Mouse (Mus musculus): ENCODE measurements around the gene Pla2g4e.
A peak's percentile ranks its signal among the peaks of the same experiment; 100 is the strongest.

Pla2g4e gene

GRCm38 (mm10) chr2:120237784-120238183, 7.4 kb downstream of the Pla2g4e start:
- 0 out of 2 replicates have a peak, but pooled peaks have one; percentile 18 for ATAC-seq (ENCODE audit: low TSS enrichment)

GRCm38 (mm10) chr2:120235947-120236640, 9.0 kb downstream of the Pla2g4e start:
- ATAC-seq (ENCODE audit: low TSS enrichment) = 0 out of 2 replicates have a peak, but pooled peaks have one; percentile 39

GRCm38 (mm10) chr2:120235381-120235780, 9.8 kb downstream of the Pla2g4e start:
- ATAC-seq (ENCODE audit: low TSS enrichment) = no peak

GRCm38 (mm10) chr2:120231642-120232041, 13.5 kb downstream of the Pla2g4e start:
- no peak for ATAC-seq (ENCODE audit: low TSS enrichment)

GRCm38 (mm10) chr2:120214600-120214999, 30.5 kb downstream of the Pla2g4e start:
- no peak for ATAC-seq (ENCODE audit: low TSS enrichment)

- no peak for ATAC-seq (ENCODE audit: low TSS enrichment)
Measured at GRCm38 (mm10) chr2:120211448-120211847, 33.7 kb downstream of the Pla2g4e start.

- no peak for ATAC-seq (ENCODE audit: low TSS enrichment)
Measured at GRCm38 (mm10) chr2:120207926-120208325, 37.2 kb downstream of the Pla2g4e start.

- no peak for ATAC-seq (ENCODE audit: low TSS enrichment)
Measured at GRCm38 (mm10) chr2:120207028-120207427, 38.1 kb downstream of the Pla2g4e start.

GRCm38 (mm10) chr2:120203742-120204141, 41.4 kb downstream of the Pla2g4e start:
- no peak for ATAC-seq (ENCODE audit: low TSS enrichment)

GRCm38 (mm10) chr2:120200077-120200476, 45.1 kb downstream of the Pla2g4e start:
- ATAC-seq (ENCODE audit: low TSS enrichment) = peak; percentile 77

- peak; percentile 65 for ATAC-seq (ENCODE audit: low TSS enrichment)
Measured at GRCm38 (mm10) chr2:120188174-120188573, 57.0 kb downstream of the Pla2g4e start.

- no peak for ATAC-seq (ENCODE audit: low TSS enrichment)
Measured at GRCm38 (mm10) chr2:120187583-120187982, 57.6 kb downstream of the Pla2g4e start.

- no peak for ATAC-seq (ENCODE audit: low TSS enrichment)
Measured at GRCm38 (mm10) chr2:120185527-120186276, 59.4 kb downstream of the Pla2g4e start.

- ATAC-seq (ENCODE audit: low TSS enrichment) = no peak
Measured at GRCm38 (mm10) chr2:120178936-120179335, 66.2 kb downstream of the Pla2g4e start.

- peak; percentile 70; the same call in 1 of the 2 replicates for ATAC-seq (ENCODE audit: low TSS enrichment)
Measured at GRCm38 (mm10) chr2:120173718-120174117, 71.4 kb downstream of the Pla2g4e start.

GRCm38 (mm10) chr2:120171362-120171761, 73.8 kb downstream of the Pla2g4e start:
- no peak for ATAC-seq (ENCODE audit: low TSS enrichment)

GRCm38 (mm10) chr2:120170726-120171125, 74.4 kb downstream of the Pla2g4e start:
- ATAC-seq (ENCODE audit: low TSS enrichment) = no peak

- ATAC-seq (ENCODE audit: low TSS enrichment) = no peak
Measured at GRCm38 (mm10) chr2:120169382-120169781, 75.8 kb downstream of the Pla2g4e start.

- no peak for ATAC-seq (ENCODE audit: low TSS enrichment)
Measured at GRCm38 (mm10) chr2:120167763-120168162, 77.4 kb downstream of the Pla2g4e start.

- ATAC-seq (ENCODE audit: low TSS enrichment) = no peak
Measured at GRCm38 (mm10) chr2:120165474-120165873, 79.7 kb downstream of the Pla2g4e start.

GRCm38 (mm10) chr2:120159434-120159833, 85.7 kb downstream of the Pla2g4e start:
- ATAC-seq (ENCODE audit: low TSS enrichment) = no peak

- no peak for ATAC-seq (ENCODE audit: low TSS enrichment)
Measured at GRCm38 (mm10) chr2:120158846-120159245, 86.3 kb downstream of the Pla2g4e start.

- no peak for ATAC-seq (ENCODE audit: low TSS enrichment)
Measured at GRCm38 (mm10) chr2:120158016-120158415, 87.1 kb downstream of the Pla2g4e start.
